Mouse (Mus musculus): ENCODE results near the gene Yod1.

DNA sequence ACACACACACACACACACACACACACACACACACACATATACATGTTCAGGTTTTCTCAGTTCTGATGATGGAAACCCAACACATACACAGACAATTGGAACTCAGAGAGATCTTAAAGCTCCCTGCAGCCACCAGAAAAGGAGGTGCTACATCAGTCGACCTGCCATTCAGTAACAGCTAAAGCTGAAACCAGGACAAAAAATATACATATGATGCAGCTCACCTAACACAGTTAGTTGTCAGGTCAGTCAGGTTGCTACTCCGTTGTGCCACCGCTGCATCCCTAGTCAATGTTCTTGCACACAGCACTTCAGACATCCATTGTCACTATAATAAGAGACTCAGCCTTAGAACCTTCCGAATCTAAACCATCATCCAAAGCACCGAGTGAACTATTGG lies 27.8 kb downstream of the Yod1 start:
- TF ChIP-seq POLR2A (IDR thresholded peaks at IDR 0.05; ENCODE audit: low read depth, low read length) (no peak), CTCF (conservative IDR thresholded peaks at IDR 0.05; ENCODE audit: insufficient read depth, insufficient read length, low read depth, low read length) (no peak)

Measured in kidney, adult 2 months (tissue).